Mouse (Mus musculus) kidney, postnatal 36 days (tissue): ENCODE data around the gene Mc3r.

Experiments used
- DNase-seq, 2 experiments: peaks; one replicate each; pipeline ENCODE4 v3.0.0; 2021 to 2022; ENCODE audit warnings: mixed read lengths in 2 of 2

Mc3r gene

GRCm38 (mm10) chr2:172256418-172256817 lies 8.1 kb downstream of the Mc3r start:
- no peak for DNase-seq

GRCm38 (mm10) chr2:172256956-172257355 lies 8.7 kb downstream of the Mc3r start:
- DNase-seq = no peak

DNA sequence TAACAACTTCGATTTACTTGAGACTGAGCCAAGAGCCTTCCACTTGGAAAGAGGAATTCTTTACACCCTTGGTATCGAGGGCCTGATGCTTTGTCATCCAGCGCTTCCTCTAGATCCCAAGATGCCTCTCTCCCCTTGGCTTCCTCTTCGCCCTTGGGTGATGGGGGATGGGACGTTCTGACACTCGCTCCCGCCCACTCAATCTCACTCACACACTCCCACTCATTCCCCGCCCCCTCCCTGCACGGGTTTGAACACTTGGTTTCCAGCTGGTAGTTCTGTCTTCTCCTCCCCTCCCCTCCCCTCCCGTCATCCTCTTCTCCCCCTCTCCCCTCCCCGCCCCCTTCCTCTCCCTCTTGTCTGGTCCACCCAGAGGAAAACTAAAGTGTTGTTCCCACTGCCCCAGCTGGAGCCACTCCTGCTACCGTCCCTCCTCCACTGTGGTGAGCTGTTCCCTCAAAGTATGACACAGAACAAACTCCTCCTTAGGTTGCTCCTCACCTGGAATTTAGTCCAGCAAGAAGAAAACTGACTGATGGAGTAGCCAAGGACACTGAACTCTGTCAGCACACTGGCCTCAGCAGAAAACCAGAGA lies 9.3 kb downstream of the Mc3r start:
- no peak for DNase-seq

DNA sequence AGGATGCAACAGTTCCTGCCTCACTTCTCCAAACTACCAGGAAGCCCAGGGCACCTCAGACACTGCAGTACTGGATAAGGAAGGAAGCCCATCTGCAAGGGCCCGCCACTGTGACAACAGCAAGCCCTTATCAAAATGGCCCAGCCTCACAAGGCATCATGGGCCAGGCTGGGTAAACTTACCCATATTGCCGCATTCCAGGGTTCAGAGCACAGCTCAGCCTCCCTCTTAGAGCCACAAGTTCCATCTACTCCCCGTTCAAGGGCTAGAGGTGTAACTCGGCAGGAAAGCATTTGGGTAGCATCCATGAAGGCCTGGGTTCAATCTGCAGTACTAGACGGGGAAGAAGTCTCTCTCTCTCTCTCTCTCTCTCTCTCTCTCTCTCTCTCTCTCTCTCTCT lies 11.8 kb downstream of the Mc3r start:
- DNase-seq = no peak

- no peak for DNase-seq
Observed at GRCm38 (mm10) chr2:172261441-172261840, 13.1 kb downstream of the Mc3r start.

DNA sequence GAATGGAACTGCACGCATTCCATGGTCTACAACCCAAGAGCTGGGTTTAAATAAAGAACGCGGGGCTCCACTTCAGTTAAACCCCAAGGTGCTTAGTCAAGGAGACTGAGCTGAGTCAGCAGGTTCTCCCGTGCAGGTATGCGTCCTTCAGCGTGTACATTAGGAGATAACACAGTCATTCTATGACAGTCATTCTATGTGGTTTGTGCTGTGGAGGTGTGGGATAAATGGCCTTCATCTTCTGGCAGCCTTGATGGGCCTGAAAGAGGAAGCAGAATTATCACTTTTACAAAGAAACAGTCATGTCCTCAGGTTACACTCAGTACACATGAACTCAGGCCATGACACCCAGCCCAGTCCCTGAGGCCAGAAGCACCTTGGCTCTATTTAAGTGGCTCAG lies 14.9 kb downstream of the Mc3r start:
- DNase-seq = no peak

DNA sequence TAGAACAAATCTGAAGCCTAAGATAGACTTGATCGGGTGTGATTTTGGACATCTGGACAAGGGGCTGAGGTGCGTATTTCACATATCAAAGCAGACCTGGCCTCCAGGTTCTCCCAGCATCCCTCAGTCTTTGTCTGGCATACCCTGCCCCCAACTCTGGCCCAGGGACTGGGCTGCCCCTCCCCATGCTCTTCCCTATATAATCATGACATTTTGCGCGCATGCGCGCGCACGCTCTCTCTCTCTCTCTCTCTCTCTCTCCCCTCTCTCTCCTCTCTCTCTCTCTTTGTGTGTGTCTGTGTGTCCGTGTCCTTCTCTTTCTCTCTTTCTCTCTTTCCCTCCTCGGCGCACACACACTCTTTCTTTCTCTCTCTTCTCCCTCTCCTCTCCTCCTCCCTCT lies 21.6 kb downstream of the Mc3r start:
- no peak for DNase-seq

DNA sequence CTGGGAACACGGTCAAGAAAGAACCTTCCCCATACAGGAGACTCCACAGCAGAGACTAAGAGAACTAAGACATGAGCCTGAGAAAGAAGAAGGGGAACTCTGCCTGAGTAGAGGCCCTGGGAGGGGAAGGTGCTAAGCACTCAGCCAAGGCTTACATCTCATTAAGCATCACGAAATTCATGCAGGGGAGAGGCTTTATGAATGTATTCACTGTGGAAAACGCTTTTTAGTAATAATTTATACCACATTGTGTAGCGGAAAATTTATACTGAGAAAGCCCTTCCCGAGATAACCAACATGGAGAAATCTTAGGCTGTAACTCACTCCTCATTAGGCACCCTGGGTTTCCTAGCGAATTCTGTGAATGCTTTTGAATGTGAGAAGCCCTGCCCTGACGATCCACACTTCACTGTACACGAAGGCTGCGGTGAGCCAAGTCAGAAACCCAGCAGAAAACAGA lies 22.2 kb downstream of the Mc3r start:
- no peak for DNase-seq

GRCm38 (mm10) chr2:172270974-172271697 lies 22.8 kb downstream of the Mc3r start:
- DNase-seq = no peak

GRCm38 (mm10) chr2:172274662-172275061 lies 26.4 kb downstream of the Mc3r start:
- no peak for DNase-seq

DNA sequence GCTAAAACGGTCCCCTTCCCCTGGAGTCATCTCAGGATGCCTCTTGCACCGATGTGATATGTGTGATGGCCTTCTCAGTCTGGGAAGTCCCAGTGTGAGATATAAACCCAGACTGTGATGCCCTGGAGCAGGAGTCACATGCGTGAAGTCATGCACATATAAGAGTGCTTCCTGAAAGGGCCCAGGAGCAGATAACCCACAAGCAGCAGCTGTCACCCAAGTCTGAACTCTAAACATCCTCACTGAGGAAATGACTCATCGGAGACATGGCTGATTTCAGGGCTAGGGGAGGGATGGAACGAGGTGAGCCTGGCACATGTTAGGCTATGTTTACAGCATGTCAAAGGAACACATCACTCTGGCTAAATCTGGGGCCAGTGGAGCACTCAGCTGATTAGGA lies 27.9 kb downstream of the Mc3r start:
- no peak for DNase-seq

- DNase-seq = no peak
Observed at GRCm38 (mm10) chr2:172278979-172279378, 30.7 kb downstream of the Mc3r start.

- peak in 1 of 2 experiments; percentile 1 for DNase-seq
Observed at GRCm38 (mm10) chr2:172282071-172282710, 33.9 kb downstream of the Mc3r start.

GRCm38 (mm10) chr2:172287715-172288114 lies 39.4 kb downstream of the Mc3r start:
- DNase-seq = no peak

DNA sequence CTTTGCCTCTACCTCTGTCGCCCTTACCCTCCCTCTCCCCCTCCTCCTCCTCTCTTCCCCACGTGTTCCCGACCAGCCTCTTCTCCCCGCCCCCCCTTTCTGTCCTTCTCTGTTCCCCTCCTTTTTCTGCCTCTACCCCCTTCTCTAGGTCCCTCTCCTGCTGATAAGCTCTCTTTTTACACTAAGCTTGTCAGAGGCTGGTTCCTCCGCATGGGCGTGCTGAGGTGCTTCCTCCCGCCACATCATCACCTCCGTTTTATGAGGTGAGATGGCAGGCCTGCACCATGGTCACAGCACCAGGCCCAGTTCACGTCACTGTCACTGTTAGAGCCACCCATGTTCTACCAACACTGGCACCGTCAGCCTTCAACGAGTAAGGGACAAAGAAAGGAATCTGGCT lies 40.7 kb downstream of the Mc3r start:
- no peak for DNase-seq

DNA sequence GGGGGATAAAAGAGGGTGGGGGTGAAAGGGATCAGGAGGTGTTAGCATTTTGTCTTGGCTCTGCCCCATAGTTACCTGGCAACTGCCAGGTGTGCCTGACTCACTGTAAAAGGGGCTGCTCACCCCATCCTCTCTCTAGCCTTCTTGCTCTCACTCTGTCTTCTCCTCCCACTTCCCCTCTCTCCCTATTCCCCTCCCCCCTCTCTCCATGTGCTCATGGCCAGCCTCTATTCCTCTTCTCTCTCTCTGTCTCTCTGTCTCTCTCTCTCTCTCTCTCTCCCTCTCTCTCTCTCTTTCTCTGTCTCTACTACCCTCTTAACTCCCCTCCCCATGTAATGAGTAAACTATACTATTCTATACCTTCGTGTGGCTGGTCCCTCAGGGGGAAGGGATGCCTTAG lies 41.3 kb downstream of the Mc3r start:
- DNase-seq = no peak

GRCm38 (mm10) chr2:172290474-172290873 lies 42.2 kb downstream of the Mc3r start:
- no peak for DNase-seq

DNA sequence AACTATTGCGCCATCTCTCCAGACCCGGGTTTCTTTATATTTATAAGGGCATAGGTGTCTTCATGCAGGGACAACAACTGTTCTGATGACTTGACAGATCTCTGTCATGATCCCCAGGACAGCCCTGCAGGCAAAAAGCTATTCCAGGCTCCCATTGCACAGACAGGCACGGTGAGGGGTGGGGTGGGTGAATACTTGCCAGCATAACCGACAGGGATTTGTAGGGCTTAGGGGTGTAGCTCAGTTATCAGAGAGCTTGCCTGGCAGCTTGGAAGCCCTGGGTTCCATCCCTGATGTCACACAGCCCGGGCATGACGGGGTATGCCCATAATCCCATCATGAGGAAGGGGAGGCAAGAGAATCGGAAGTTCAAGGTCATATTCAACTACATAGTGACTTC lies 42.7 kb downstream of the Mc3r start:
- no peak for DNase-seq

- no peak for DNase-seq
Observed at GRCm38 (mm10) chr2:172291755-172292524, 43.6 kb downstream of the Mc3r start.

GRCm38 (mm10) chr2:172292525-172293405 lies 44.5 kb downstream of the Mc3r start:
- DNase-seq = no peak

DNA sequence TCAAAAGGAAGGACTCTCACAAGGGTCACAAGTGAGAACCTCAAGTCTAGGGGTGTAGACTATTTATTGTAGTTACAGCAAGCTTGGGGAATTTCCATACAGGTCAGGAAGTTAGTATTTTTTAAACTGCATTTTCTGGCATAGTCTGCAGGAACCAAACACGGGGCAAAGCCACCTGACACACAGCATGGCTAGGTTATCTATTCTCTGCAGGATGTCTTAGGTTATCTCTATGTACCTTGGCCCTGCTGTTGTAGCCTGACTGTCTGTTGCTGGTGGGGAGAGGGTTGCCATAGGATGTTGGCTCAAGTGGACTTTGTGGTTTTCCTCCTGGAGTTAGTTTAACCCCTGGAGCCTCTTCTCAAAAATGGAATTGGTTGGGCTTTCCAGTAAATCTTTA lies 49.8 kb downstream of the Mc3r start:
- no peak for DNase-seq

DNA sequence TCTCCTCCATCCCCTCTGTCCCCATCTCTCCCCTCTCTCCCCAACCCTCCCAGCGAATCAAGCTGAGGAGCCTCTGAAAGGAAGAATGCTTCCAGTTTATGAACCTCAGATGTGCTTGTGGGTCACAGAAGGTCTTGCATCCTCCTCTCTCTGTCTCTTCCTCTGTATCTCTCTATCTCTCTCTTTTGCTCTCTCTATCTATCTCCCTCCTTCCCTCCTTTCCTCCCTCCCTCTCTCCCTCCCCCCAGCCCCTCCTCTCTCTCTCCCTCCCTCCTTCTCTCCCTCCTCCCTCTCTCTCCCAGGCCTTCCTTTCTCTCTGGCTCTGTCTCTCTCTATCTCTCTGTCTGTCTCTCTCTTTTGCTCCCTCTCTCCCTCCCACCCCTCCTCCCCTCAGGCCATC lies 50.2 kb downstream of the Mc3r start:
- DNase-seq = no peak
